ENCODE assay signal across 9 mouse cellular contexts in the genomic region with DNA sequence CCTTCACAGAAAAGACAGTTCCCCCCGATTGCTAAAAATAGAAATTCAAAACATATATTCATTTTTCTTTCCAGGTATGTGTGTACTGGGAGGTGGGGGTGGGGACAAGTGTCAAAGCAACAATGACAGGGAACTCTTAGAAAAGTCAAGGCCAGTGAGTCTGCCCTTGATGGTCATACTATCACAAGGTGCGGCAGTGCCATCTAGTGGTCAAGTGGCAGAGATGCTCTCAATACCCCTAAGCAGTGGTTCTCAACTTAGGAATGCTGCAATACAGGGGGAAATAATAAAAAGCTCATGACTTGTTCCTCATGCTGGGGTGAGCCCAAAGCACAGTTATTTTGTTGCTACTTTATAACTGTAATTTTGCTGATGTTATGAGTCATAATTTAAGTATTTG. TPM values are rescaled to one million over a fixed set of nuclear protein-coding genes. Genes with fewer than 3 reads are reported as not detected.
A peak's percentile ranks its signal among the peaks of the same experiment; 100 is the strongest.
DNase-seq lines count a peak whose midpoint lies in the region; ATAC-seq and TF ChIP-seq lines count a peak whose summit lies in the region.
"Had no signal": no experiment of that assay in that cellular context is flagged by ENCODE, and none has a peak within 500 bp of the region (broad histone marks: within the 10 kb centered on the region; RNA-seq: fewer than 3 reads in every experiment).

No protein-coding gene starts in this region.

- 15% methylated on average over 2 of the region's 2 CpGs for WGBS in forebrain, embryonic 13.5 days
- WGBS in hindbrain, embryonic 16.5 days = 6% methylated on average over 2 of the region's 2 CpGs

- H3K27ac ChIP-seq in MEL (ENCODE audit: control insufficient read depth, low read depth, low read length) = no peak overlapping the region
- no peak overlapping the region for H3K27ac ChIP-seq in forebrain, embryonic 13.5 days
- H3K27ac ChIP-seq in hindbrain, embryonic 16.5 days (ENCODE audit: low read depth, low read length) = no peak overlapping the region
- H3K27ac ChIP-seq: limb, embryonic 12.5 days had no signal

- peaks cover 0 to 2% of the 10 kb centered on the region in 2 experiments; a peak in 1 of 4 replicates for H3K36me3 ChIP-seq in MEL (ENCODE audit: control insufficient read depth in 1 of 2, insufficient read depth in 2 of 2, low read length in 2 of 2)
- H3K36me3 ChIP-seq in forebrain, embryonic 13.5 days (ENCODE audit: poor library complexity, severe bottlenecking) = no peaks in the 10 kb centered on the region
- no peaks in the 10 kb centered on the region for H3K36me3 ChIP-seq in hindbrain, embryonic 16.5 days (ENCODE audit: control insufficient read depth, insufficient read depth, low read length)

- H3K27me3 ChIP-seq in MEL (ENCODE audit: control insufficient read depth in 1 of 2, insufficient read depth in 2 of 2, low read length in 2 of 2) = no peaks in the 10 kb centered on the region
- no peaks in the 10 kb centered on the region; the same call in 1 of the 2 replicates for H3K27me3 ChIP-seq in forebrain, embryonic 13.5 days
- H3K27me3 ChIP-seq in hindbrain, embryonic 16.5 days (replicated peaks; ENCODE audit: control insufficient read depth, insufficient read depth, low read length) = no peaks in the 10 kb centered on the region

- H3K9ac ChIP-seq in MEL (ENCODE audit: control insufficient read depth, low read depth, low read length, poor library complexity, severe bottlenecking) = no peak overlapping the region
- no peak overlapping the region for H3K9ac ChIP-seq in forebrain, embryonic 13.5 days
- H3K9ac ChIP-seq in hindbrain, embryonic 16.5 days (ENCODE audit: low read depth, low read length) = no peak overlapping the region
- H3K9ac ChIP-seq: limb, embryonic 12.5 days had no signal

- H3K4me3 ChIP-seq in MEL (ENCODE audit: control insufficient read depth in 1 of 2, insufficient read depth in 1 of 2, low read depth in 2 of 2, low read length in 2 of 2) = no peak overlapping the region
- H3K4me3 ChIP-seq in forebrain, embryonic 13.5 days = no peak overlapping the region
- no peak overlapping the region for H3K4me3 ChIP-seq in hindbrain, embryonic 16.5 days (ENCODE audit: low read length)
- H3K4me3 ChIP-seq: limb, embryonic 12.5 days had no signal

- H3K79me2 ChIP-seq in MEL (ENCODE audit: control insufficient read depth, insufficient read depth, low read length, poor library complexity) = no peaks in the 10 kb centered on the region

- no peaks in the 10 kb centered on the region for H3K9me3 ChIP-seq in MEL (replicated peaks; ENCODE audit: insufficient read depth, low read length)
- H3K9me3 ChIP-seq in forebrain, embryonic 13.5 days (replicated peaks) = no peaks in the 10 kb centered on the region
- H3K9me3 ChIP-seq in hindbrain, embryonic 16.5 days (ENCODE audit: control insufficient read depth, low read length) = no peaks in the 10 kb centered on the region
- H3K9me3 ChIP-seq: limb, embryonic 12.5 days had no signal

- DNase-seq in MEL (ENCODE audit: low read depth, low spot score) = peak; percentile 93
- peak; percentile 67 for DNase-seq in c-Kit-positive CD71-negative TER-119-negative erythroid progenitor cells, embryonic 14.5 days (ENCODE audit: low read depth)
- DNase-seq in layer of hippocampus, postnatal 25 days (ENCODE audit: extremely low spot score in 1 of 2, low spot score in 1 of 2) = peak; percentile 22 to 73
- DNase-seq in lung, postnatal 25 days (ENCODE audit: low spot score) = peak; percentile 77
- peak; percentile 49 to 77 for DNase-seq in right cerebral cortex, postnatal 10 days (ENCODE audit: low spot score in 2 of 2)
- DNase-seq in urinary bladder, postnatal 25 days (ENCODE audit: low spot score) = peak; percentile 64

- no peak for TF ChIP-seq POLR2A in MEL (IDR thresholded peaks at IDR 0.05; ENCODE audit: control insufficient read depth in 1 of 2, insufficient read depth in 1 of 2, low read depth in 1 of 2, low read length in 2 of 2, poor library complexity in 1 of 2)

- no peak for TF ChIP-seq EP300 in MEL (IDR thresholded peaks at IDR 0.05; ENCODE audit: low read depth in 1 of 2, low read length in 2 of 2)

- TF ChIP-seq RAD21 in MEL (IDR thresholded peaks at IDR 0.05; ENCODE audit: low read depth, low read length) = peak; percentile 98

- no peaks in the 10 kb centered on the region for H3K4me1 ChIP-seq in MEL (ENCODE audit: control insufficient read depth in 1 of 2, insufficient read depth in 2 of 2, low read length in 2 of 2)
- H3K4me1 ChIP-seq in forebrain, embryonic 13.5 days = no peaks in the 10 kb centered on the region
- H3K4me1 ChIP-seq in hindbrain, embryonic 16.5 days (ENCODE audit: control insufficient read depth, insufficient read depth, low read depth, low read length) = no peaks in the 10 kb centered on the region
- H3K4me1 ChIP-seq: limb, embryonic 12.5 days had no signal

- ATAC-seq in forebrain, embryonic 13.5 days = peak; percentile 78
- peak; percentile 83 for ATAC-seq in hindbrain, embryonic 16.5 days

- TF ChIP-seq CTCF in MEL (IDR thresholded peaks at IDR 0.05 in 2 of 3, conservative IDR thresholded peaks at IDR 0.05 in 1 of 3; ENCODE audit: control insufficient read depth in 1 of 3, insufficient read depth in 1 of 3, low read depth in 2 of 3, low read length in 3 of 3, poor library complexity in 1 of 3, severe bottlenecking in 1 of 3) = peak; percentile 87 to 95 (median 90)

- no peak overlapping the region for H3K4me2 ChIP-seq in forebrain, embryonic 13.5 days
- no peak overlapping the region for H3K4me2 ChIP-seq in hindbrain, embryonic 16.5 days (ENCODE audit: low read length)
- H3K4me2 ChIP-seq: limb, embryonic 12.5 days had no signal

TF ChIP-seq in MEL, 35 proteins besides CTCF, POLR2A, EP300 and RAD21:
- TF ChIP-seq ZC3H11A (IDR thresholded peaks at IDR 0.05; ENCODE audit: low read depth, low read length) (peak; percentile 95), MAZ (IDR thresholded peaks at IDR 0.05; ENCODE audit: low read depth, low read length) (no peak; the same call in 1 of the 2 replicates), JUND (IDR thresholded peaks at IDR 0.05; ENCODE audit: low read depth, low read length) (no peak), MAX (IDR thresholded peaks at IDR 0.05; ENCODE audit: low read length) (no peak), MYC (IDR thresholded peaks at IDR 0.05; ENCODE audit: low read depth, low read length) (no peak), RCOR1 (IDR thresholded peaks at IDR 0.05; ENCODE audit: low read depth, low read length) (no peak), ELF1 (IDR thresholded peaks at IDR 0.05; ENCODE audit: low read depth, low read length) (no peak), TCF12 (IDR thresholded peaks at IDR 0.05; ENCODE audit: low read depth, low read length) (no peak), USF1 (IDR thresholded peaks at IDR 0.05; ENCODE audit: low read depth, low read length) (no peak), SMC3 (IDR thresholded peaks at IDR 0.05; ENCODE audit: low read depth, low read length) (peak; percentile 95), CHD1 (IDR thresholded peaks at IDR 0.05; ENCODE audit: low read depth, low read length) (no peak), BHLHE40 (IDR thresholded peaks at IDR 0.05; ENCODE audit: borderline replicate concordance, low read depth, low read length) (no peak), GATA1 (IDR thresholded peaks at IDR 0.05; ENCODE audit: low read depth, low read length) (0 out of 2 replicates have a peak, but pooled peaks have one; percentile 12), NELFE (IDR thresholded peaks at IDR 0.05; ENCODE audit: low read depth, low read length) (no peak), POLR2AphosphoS2 (IDR thresholded peaks at IDR 0.05; ENCODE audit: low read length) (no peak), MYB (IDR thresholded peaks at IDR 0.05; ENCODE audit: low read depth, low read length) (no peak), SIN3A (IDR thresholded peaks at IDR 0.05; ENCODE audit: low read length) (0 out of 2 replicates have a peak, but pooled peaks have one; percentile 52)

RNA-seq across cellular contexts. Expression of gene Siah1b, which starts 10.1 kb away (rescaled TPM):
- 46.2 and 54.2 TPM in 2 replicates for total RNA-seq in MEL (2012; rRNA removed)
- polyA plus RNA-seq in MEL (2012; ENCODE audit: insufficient read depth in 1 of 2, insufficient read length in 2 of 2, low read depth in 1 of 2, low replicate concordance in 2 of 2, missing spikeins in 1 of 2) = 10 to 100 TPM in 1 of 2 experiments, not detected in 1; 65.1 TPM
- polyA plus RNA-seq in forebrain, embryonic 13.5 days (2015; fragmentation: Nextera tagmentation; extraction: Ambion mirVana) = 36.6 and 41.5 TPM in 2 replicates
- polyA plus RNA-seq in hindbrain, embryonic 16.5 days (2015; fragmentation: Nextera tagmentation; extraction: Ambion mirVana) = 16.9 and 18.1 TPM in 2 replicates
- 10 to 100 TPM in 1 of 2 experiments, 1 to 10 TPM in 1; 9.7 to 13.5 TPM for total RNA-seq in layer of hippocampus, postnatal 25 days (2021)

RNA-seq across cellular contexts. Expression of gene Cltrn, which starts 22.4 kb away (rescaled TPM):
- total RNA-seq in MEL (2012; rRNA removed) = 0.12 TPM in 1 of 2 replicates, not detected in the other
- under 1 TPM in 1 of 2 experiments, not detected in 1; 0.13 TPM for polyA plus RNA-seq in MEL (2012; ENCODE audit: insufficient read depth in 1 of 2, insufficient read length in 2 of 2, low read depth in 1 of 2, low replicate concordance in 2 of 2, missing spikeins in 1 of 2)
- 0.19 and 0.27 TPM in 2 replicates for polyA plus RNA-seq in forebrain, embryonic 13.5 days (2015; fragmentation: Nextera tagmentation; extraction: Ambion mirVana)
- polyA plus RNA-seq in hindbrain, embryonic 16.5 days (2015; fragmentation: Nextera tagmentation; extraction: Ambion mirVana) = 0.20 and 0.29 TPM in 2 replicates
- total RNA-seq in layer of hippocampus, postnatal 25 days (2021) = not detected
- polyA plus RNA-seq: limb, embryonic 12.5 days had no signal

RNA-seq across cellular contexts. Expression of gene Car5b, which starts 38.4 kb away (rescaled TPM):
- total RNA-seq in MEL (2012; rRNA removed) = 0.23 and 0.50 TPM in 2 replicates
- under 1 TPM in 1 of 2 experiments, not detected in 1; 0.31 TPM for polyA plus RNA-seq in MEL (2012; ENCODE audit: insufficient read depth in 1 of 2, insufficient read length in 2 of 2, low read depth in 1 of 2, low replicate concordance in 2 of 2, missing spikeins in 1 of 2)
- polyA plus RNA-seq in forebrain, embryonic 13.5 days (2015; fragmentation: Nextera tagmentation; extraction: Ambion mirVana) = 0.26 and 0.35 TPM in 2 replicates
- 0.96 and 1.2 TPM in 2 replicates for polyA plus RNA-seq in hindbrain, embryonic 16.5 days (2015; fragmentation: Nextera tagmentation; extraction: Ambion mirVana)
- 1 to 10 TPM; 2.9 to 3.3 TPM for total RNA-seq in layer of hippocampus, postnatal 25 days (2021)
